Mouse (Mus musculus) skeletal muscle tissue, adult 2 months (tissue): Measurements from ENCODE around the gene Svbp.

Experiments
- DNase-seq: peaks from one replicate; pipeline ENCODE4 v3.0.0-alpha.2; 2012; ENCODE audit warnings: low read depth, low spot score

Gene Svbp

GRCm38 (mm10) chr4:119245961-119246360 lies 50.9 kb downstream of the Svbp start:
- no peak for DNase-seq

GRCm38 (mm10) chr4:119246688-119247225 lies 51.7 kb downstream of the Svbp start:
- no peak for DNase-seq

- DNase-seq, result peak; percentile 44
Measured at GRCm38 (mm10) chr4:119247462-119248235, 52.5 kb downstream of the Svbp start.

- no peak for DNase-seq
Measured at GRCm38 (mm10) chr4:119248407-119248965, 53.4 kb downstream of the Svbp start.
